Mouse (Mus musculus) forebrain, postnatal 0 days (tissue): ENCODE results near the gene Grwd1. TPM values are rescaled to one million over a fixed set of nuclear protein-coding genes. Genes with fewer than 3 reads are reported as not detected.
A peak's percentile ranks its signal among the peaks of the same experiment; 100 is the strongest.

ENCODE experiments used
- ATAC-seq: fragments of 200-750 bp; cut with Nextera tagmentation; 2 replicates; pipeline ENCODE4 v1.8.0; 2017; ENCODE audit warnings: mild to moderate bottlenecking, moderate library complexity
- DNase-seq: peaks from one replicate; pipeline ENCODE4 v3.0.0-alpha.2; 2015
- H3K27ac ChIP-seq: fragments of 300-500 bp; sonication (generic); 2 replicates; pipeline ENCODE4 v1.5.1; 2014; ENCODE audit warnings: low read depth, mild to moderate bottlenecking, antibody characterized with exemption, low read length, moderate library complexity, mixed read lengths
- H3K27me3 ChIP-seq: fragments of 300-500 bp; sonication (generic); 2 replicates; pipeline ENCODE4 v1.6.1; 2014; ENCODE audit warnings: mild to moderate bottlenecking, low read length, mixed read lengths; ENCODE audit not compliant: insufficient read depth
- H3K36me3 ChIP-seq: fragments of 300-500 bp; sonication (generic); 2 replicates; pipeline ENCODE4 v1.6.1; 2014; ENCODE audit warnings: mild to moderate bottlenecking, moderate library complexity; ENCODE audit not compliant: insufficient read depth
- H3K4me1 ChIP-seq: fragments of 300-500 bp; sonication (generic); 2 replicates; pipeline ENCODE4 v1.6.1; 2014; ENCODE audit warnings: antibody characterized with exemption; ENCODE audit not compliant: insufficient read depth
- H3K4me2 ChIP-seq: fragments of 300-500 bp; sonication (generic); 2 replicates; pipeline ENCODE4 v1.6.1; 2014; ENCODE audit warnings: low read depth, mild to moderate bottlenecking, moderate library complexity
- H3K4me3 ChIP-seq: fragments of 300-500 bp; sonication (generic); 2 replicates; pipeline ENCODE4 v1.5.1; 2014; ENCODE audit warnings: low read depth, low read length, mixed read lengths
- H3K9ac ChIP-seq: fragments of 300-500 bp; sonication (generic); 2 replicates; pipeline ENCODE4 v1.6.1; 2014; ENCODE audit warnings: mild to moderate bottlenecking
- H3K9me3 ChIP-seq: fragments of 300-500 bp; sonication (generic); 2 replicates; pipeline ENCODE4 v1.6.1; 2016; ENCODE audit warnings: low read length
- CTCF ChIP-seq: sonication (generic); IDR thresholded peaks from 2 replicates; pipeline ENCODE4 v1.5.1; 2016; ENCODE audit warnings: antibody characterized with exemption, control low read depth, low read depth
- WGBS: fragments of 180-500 bp; shearing (Covaris S2); extraction: QIAGEN DNeasy Blood & Tissue Kit; methylation state at CpG from one replicate; pipeline ENCODE4 v1.1.7; 2014; 5-methylcytosine and 5-hydroxymethylcytosine counted together
- polyA plus RNA-seq: library from polyadenylated mRNA; unstranded; fragments of >200 nt; fragmentation: Nextera tagmentation; extraction: Ambion mirVana; gene quantifications from 2 replicates; pipeline ENCODE4 v1.2.1, GENCODE M21; 2015
- total RNA-seq: library from RNA; depleted of rRNA; stranded (reverse); fragments of >200 nt; gene quantifications from 2 replicates; pipeline ENCODE4 v1.2.3, GENCODE M21; 2014

Grwd1 gene
- total and polyA plus RNA-seq, 2 experiments from 2014 or later = 41.8 to 60.7 TPM

DNA sequence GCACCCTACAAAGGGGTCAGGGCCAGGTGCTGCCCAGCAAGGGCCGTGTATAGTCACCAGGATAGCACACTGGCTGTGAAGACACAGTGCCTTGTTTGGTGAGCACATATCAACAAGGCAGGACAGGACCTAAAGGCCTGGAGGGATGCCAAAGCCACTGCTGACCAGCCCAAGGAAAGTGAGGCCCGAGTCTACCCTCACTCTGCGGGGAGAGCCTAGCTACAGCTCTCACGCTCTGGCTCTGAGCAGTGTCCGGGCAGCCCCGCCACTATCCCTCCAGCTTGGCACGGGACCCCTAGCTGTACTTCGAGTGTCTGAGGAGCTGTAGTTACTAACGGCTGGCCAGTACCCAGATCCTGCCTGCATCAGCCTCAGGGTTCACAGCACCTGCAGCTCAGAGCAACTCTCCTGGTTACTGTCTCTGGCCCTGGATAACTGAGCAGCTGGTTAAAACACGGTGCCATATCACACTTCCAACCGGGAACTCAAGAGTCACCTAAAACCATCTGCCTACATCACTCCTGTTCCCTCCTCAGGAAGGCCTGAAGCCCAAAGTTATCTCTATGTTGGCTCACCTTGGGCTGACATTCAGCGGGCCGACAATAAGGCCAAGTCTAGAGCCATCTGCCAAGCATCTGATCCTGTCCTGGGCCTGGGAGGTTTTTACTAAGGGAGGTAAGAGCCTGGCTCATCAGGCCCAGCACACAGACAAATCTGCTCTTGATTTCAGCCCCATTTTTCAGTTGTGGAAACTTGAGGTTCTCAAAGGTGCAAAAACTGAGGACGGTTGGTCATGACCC is 21.3 kb downstream of the Grwd1 start:
- Histone ChIP-seq H3K4me1 (peaks cover 4% of the 10 kb centered on the region; the same call in 1 of the 2 replicates), H3K9me3 (no peaks in the 10 kb centered on the region), H3K27me3 (no peaks in the 10 kb centered on the region), H3K36me3 (peaks cover 77% of the 10 kb centered on the region), H3K4me3 (no peak overlapping the region), H3K27ac (no peak overlapping the region), H3K9ac (no peak overlapping the region), H3K4me2 (no peak overlapping the region)
- no peak for TF ChIP-seq CTCF
- WGBS = 78% methylated on average over 14 of the region's 14 CpGs
- DNase-seq (no peak), ATAC-seq (no peak)

DNA sequence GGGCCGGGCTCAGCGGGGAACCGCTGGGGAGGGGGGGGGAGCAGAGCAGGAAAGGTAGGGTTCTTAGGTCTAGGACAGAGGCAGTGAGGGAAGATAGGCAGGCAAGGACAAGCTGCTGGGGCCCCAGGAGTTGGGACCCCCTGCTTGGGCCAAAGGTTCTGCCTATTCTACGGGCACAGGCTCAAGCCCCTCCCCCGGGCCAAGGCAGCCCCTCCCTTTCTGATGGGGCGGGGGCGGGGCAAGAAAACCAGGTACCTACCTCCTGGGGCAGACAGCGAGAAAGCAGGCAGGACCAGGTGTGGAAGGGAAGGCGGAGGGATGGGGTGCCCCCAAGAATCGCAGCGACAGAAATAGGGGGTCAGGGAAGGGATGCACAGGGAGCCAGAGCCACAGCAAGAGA is 22.3 kb downstream of the Grwd1 start:
- H3K36me3 ChIP-seq = peaks cover 87% of the 10 kb centered on the region
- 39% methylated on average over 11 of the region's 11 CpGs for WGBS

DNA sequence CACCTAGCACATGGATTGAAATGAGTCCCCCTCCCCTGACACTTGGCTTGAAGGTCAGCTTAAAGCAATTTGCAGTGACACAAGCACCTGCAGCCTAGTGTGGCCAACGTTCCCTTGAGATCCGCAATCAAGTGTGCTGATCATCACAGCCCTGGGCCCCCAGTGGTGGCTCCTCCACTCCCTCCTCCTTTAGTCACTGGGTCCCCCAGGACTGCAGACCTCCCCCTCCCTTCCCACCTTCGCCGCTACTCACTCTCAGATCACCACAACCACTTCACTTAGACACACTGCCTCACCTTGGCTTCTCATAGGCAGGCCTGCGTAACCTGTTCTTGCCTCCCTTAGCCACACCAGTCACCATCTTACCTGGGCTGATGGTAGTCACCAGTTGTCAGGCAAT is 24.8 kb downstream of the Grwd1 start:
- ATAC-seq (no peak), DNase-seq (no peak)
- H3K4me1 ChIP-seq = no peaks in the 10 kb centered on the region
- H3K27ac ChIP-seq = peak overlapping the region; percentile 23; the same call in 1 of the 2 replicates
- H3K27me3 ChIP-seq = no peaks in the 10 kb centered on the region
- H3K9me3 ChIP-seq = no peaks in the 10 kb centered on the region
- no peak overlapping the region for H3K9ac ChIP-seq
- no peak overlapping the region for H3K4me3 ChIP-seq
- WGBS = 62% methylated on average over 5 of the region's 5 CpGs
- H3K4me2 ChIP-seq = no peak overlapping the region
- TF ChIP-seq CTCF = no peak
- H3K36me3 ChIP-seq = peaks cover 89% of the 10 kb centered on the region

More for the DNA sequence above, 22.3 kb downstream of the Grwd1 start:
- no peak overlapping the region for H3K4me3 ChIP-seq
- no peak overlapping the region for H3K4me2 ChIP-seq
- peaks cover 4% of the 10 kb centered on the region; the same call in 1 of the 2 replicates for H3K4me1 ChIP-seq
- no peaks in the 10 kb centered on the region for H3K9me3 ChIP-seq
- DNase-seq = no peak
- H3K27ac ChIP-seq = peak overlapping the region; percentile 29; the same call in 1 of the 2 replicates
- no peak for TF ChIP-seq CTCF
- H3K27me3 ChIP-seq = no peaks in the 10 kb centered on the region
- no peak overlapping the region for H3K9ac ChIP-seq
- no peak for ATAC-seq

DNA sequence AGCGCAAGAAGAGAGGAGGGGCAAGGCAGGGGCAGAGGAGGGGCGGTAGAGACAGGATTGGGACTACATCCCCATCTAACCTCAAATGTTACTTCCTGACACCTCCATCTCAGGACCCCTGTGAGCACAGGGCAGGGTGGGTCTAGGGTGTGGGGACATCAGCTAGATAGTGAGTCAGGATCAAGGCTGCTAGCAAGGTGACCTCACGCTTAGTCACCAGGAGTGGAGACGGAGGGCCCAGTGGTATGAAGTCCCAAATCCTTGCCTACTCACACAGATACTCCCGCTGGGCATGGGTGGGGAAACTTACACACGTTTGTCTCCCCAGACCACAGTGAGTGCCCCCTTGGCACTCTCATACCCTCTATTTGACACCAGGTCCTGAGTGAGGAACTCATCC is 28.2 kb downstream of the Grwd1 start:
- no peak for TF ChIP-seq CTCF
- DNase-seq (no peak), ATAC-seq (no peak)
- WGBS = 93% methylated on average over 6 of the region's 6 CpGs
- Histone ChIP-seq H3K27ac (no peak overlapping the region), H3K36me3 (peaks cover 62% of the 10 kb centered on the region), H3K4me3 (no peak overlapping the region), H3K4me1 (no peaks in the 10 kb centered on the region), H3K4me2 (no peak overlapping the region), H3K27me3 (no peaks in the 10 kb centered on the region), H3K9me3 (no peaks in the 10 kb centered on the region), H3K9ac (no peak overlapping the region)

DNA sequence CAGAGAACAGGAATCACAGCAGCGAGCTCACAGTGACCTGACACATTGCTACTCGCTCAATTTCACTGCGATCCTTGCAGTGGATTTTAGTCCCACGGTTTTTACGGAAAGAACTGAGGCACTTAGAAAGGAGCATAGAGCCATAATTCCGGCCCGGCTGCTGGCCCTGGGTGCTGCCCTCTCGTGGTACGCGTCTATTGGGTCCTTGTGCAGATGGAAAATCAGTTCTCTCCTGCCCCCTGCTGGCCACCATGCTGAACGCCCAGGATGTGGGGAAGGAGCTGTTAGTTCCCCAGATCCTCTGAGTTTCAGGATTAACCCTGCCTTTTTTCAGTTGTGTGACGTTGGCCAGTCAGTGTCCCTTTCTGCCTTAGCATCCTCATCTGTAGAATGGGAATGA is 29.4 kb downstream of the Grwd1 start:
- no peak overlapping the region for H3K4me3 ChIP-seq
- H3K4me2 ChIP-seq = no peak overlapping the region
- ATAC-seq = peak; percentile 82

DNA sequence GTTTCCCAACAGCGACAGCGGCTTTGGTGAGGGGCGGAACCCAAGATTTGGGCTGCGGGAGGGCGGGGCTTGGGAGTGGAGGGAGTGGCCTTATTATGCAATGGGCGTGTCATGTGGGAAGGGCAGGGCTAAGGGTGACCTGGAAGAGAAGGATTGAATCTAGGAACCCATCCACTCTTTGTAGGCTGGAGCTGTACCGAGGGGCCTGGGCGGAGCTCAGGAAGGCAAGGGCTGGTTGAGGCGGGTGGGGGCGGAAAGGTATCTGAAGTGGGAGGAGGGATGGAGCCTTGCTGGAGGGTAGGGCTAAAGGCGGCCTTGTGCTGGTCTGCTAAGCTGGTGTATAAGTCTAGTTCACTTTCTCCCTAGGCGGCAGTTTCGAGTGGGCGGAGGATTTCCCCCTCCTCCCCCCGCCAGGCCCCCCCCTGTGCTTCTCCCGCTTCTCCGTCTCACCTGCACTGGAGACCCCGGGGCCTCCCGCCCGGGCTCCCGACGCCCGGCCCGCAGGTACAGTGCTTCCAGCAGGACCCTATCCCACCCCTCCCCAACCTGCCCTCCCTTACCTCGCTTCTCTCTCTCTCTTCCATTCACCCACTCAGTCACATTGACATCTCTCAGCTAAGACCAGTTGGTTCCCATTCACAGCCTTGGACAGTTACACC is 30.1 kb downstream of the Grwd1 start:
- Histone ChIP-seq H3K4me1 (0 out of 2 replicates have a peak, but pooled peaks cover 2% of the 10 kb centered on the region), H3K9me3 (no peaks in the 10 kb centered on the region), H3K27me3 (no peaks in the 10 kb centered on the region), H3K27ac (peak overlapping the region; percentile 57; the same call in 1 of the 2 replicates), H3K36me3 (peaks cover 60% of the 10 kb centered on the region), H3K4me3 (no peak overlapping the region), H3K9ac (no peak overlapping the region), H3K4me2 (no peak overlapping the region)
- TF ChIP-seq CTCF = no peak
- WGBS = 34% methylated on average over 24 of the region's 25 CpGs
- ATAC-seq (no peak), DNase-seq (no peak)

More for the DNA sequence above, 29.4 kb downstream of the Grwd1 start:
- peak; percentile 96 for DNase-seq
- WGBS = 4% methylated on average over 12 of the region's 12 CpGs
- H3K36me3 ChIP-seq = peaks cover 60% of the 10 kb centered on the region
- H3K27ac ChIP-seq = peak overlapping the region; percentile 57; the same call in 1 of the 2 replicates
- no peaks in the 10 kb centered on the region for H3K9me3 ChIP-seq
- H3K4me1 ChIP-seq = 0 out of 2 replicates have a peak, but pooled peaks cover 2% of the 10 kb centered on the region
- no peaks in the 10 kb centered on the region for H3K27me3 ChIP-seq
- H3K9ac ChIP-seq = no peak overlapping the region
- TF ChIP-seq CTCF = peak; percentile 100

DNA sequence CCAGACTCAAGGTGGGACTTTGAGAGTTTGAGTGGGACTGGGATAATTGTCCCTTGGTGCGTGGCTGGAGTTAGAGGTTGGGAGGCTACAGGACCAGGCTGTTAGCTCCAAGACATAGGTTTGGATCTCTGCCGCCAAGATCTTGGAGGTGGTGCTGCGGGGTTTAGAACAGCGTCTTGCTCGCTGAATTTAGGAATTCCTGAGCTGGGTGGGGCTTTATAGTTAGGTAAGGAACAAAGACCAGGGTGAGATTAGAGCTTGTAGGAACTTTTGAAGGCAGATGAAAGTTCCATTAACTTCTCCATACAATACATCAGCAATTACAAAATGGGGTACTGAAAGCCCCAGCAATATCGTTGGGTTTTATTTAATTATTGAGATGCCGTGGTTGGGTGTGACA is 30.7 kb downstream of the Grwd1 start:
- H3K27ac ChIP-seq = no peak overlapping the region
- DNase-seq (no peak), ATAC-seq (no peak)
- no peak for TF ChIP-seq CTCF
- H3K9ac ChIP-seq = no peak overlapping the region
- 45% methylated on average over 7 of the region's 7 CpGs for WGBS
- peaks cover 67% of the 10 kb centered on the region for H3K36me3 ChIP-seq
- no peaks in the 10 kb centered on the region for H3K9me3 ChIP-seq
- H3K27me3 ChIP-seq = no peaks in the 10 kb centered on the region
- 0 out of 2 replicates have a peak, but pooled peaks cover 2% of the 10 kb centered on the region for H3K4me1 ChIP-seq
- no peak overlapping the region for H3K4me2 ChIP-seq
- H3K4me3 ChIP-seq = no peak overlapping the region
